Mouse (Mus musculus): ENCODE measurements at regions not wholly inside any gene's neighbourhood (a gene's known extent, or its start where the extent isn't known, plus 50 kb on each side); places are given as distances from the start of the nearest gene placed in this dataset.

DNA sequence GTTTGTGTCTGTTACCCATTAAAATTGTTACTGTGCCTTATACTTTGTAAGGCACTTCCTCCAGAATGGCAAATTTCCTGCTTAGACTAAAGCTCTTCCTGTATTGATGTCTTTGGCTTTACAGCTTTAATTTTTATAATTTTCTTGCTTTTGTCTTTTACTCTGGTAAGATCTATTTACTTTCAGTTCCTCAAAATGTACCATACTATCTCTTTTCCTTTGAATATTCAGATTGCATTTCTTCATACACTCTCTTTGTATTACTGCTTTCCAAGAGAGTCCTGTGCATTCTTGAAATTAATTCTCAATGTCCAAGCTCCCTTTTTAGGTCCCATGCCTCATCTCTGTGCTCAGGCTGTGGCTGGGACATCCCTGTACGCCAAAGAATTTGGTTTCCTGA lies 627.7 kb downstream of the Ttll7 start:
- TF ChIP-seq CTCF (IDR thresholded peaks at IDR 0.05; ENCODE audit: borderline replicate concordance, insufficient read depth, low read length) (no peak), POLR2A (IDR thresholded peaks at IDR 0.05; ENCODE audit: low read depth, low read length) (no peak)
